Mouse (Mus musculus) ovary, postnatal 14 days (tissue): ENCODE results near the gene Kcnk3.

Experiments
- DNase-seq: peaks from one replicate; pipeline ENCODE4 v3.0.0; 2022; ENCODE audit warnings: low spot score

Kcnk3 gene

DNA sequence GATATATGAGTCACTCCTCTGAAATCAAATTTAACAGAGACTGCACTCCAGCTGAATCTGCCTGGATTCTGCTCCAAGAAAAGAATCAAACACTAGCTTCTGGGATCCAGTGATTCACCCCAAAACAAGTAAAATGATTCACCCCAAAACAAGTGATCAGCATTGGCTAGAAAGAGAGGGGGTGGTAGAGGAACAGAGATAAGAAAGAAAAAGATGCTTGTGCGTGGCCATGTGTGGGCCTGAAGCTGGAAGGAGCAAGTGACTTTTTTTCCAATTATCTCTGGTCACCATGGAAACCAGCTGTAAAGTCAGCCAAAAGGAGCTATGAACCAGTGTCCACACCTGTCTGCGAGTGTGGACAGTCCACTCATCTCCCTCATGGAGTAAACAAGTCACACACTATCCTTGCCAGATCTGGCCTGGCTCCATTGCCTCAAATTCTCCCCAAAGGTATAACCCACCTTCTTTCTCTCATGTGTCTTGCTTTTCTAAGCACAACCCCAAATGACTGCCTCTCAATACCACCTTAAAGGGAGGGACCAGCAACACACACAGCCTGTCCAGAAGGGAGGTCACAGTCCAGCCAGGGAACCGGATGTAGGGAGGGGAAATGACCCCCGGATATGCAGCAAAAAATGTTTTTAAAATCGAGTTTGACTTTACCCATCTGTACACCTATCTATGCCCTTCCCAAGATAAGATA is 55.7 kb downstream of the Kcnk3 start:
- DNase-seq: no peak

DNA sequence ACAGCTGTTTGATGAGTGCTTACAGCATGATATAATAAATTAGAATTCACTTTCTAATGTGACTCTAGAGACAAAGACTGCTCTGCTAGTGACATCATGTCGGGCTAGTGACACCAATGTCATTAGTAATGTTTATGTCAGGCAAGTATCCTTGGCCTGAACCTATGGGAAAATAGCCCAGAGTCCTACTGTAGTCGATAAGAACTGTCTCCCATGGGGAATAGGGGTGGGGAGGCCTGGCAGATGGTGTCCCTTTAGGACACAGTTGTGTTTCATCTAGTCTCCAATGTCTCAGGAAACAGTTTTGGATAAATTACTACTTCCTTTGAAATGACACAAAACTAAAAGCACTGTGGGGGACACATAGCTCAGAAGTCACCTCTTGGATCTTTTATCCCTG is 58.1 kb downstream of the Kcnk3 start:
- no peak for DNase-seq

DNA sequence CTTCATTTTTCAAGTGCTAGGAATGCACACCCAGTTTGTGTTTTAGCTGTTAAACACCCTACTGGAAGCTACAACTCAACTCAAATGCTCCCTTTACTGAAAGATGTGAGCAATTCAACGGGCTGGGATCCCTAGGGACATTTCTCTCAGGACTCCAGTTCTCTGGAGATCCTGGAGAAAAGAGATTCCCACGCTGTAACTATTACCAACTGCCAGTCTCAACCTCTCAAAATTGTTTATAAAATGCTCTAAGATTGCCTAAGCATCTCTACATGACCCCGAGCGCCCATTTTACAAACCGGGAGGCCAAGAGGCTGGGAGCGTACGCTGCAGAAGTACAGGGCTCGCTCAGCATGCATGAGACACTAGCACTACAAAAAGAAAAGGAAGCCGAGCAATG is 59.4 kb downstream of the Kcnk3 start:
- DNase-seq: no peak

DNA sequence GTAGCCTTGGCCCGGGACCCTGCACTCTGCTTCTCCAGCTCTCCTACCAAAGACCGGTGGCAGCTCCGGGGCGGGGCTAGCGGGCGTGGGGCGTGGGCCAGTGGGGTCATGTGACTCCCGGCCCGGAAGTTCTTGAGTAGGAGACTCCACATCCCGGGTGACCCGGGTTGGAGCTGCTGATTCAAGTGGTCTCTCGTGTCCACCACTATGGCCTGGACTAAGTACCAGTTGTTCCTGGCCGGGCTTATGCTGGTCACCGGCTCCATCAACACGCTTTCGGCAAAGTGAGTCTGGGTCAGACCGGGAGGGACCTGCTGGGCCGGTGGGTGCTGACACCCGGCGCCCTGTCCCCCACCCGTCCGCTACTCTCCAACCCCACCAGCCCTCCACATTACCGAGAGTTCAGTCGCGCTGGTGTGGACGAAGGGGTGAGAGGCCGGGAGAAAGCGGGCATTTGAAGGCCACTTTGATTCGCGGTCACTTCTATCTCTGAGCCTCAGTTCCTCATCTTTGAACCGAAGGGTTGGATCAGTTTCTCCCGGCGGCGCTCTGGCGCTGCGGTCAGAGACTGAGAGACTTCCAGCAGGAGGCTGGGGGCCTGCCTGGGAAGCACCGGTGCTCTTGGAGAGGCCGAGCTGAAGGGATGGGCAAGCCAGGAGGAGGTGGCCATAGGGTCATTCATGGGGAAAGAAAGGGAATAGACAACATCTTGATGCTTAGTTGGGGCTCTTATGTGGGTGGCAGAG is 60.0 kb downstream of the Kcnk3 start, which contains the start of gene Slc35f6:
Gene Slc35f6, plus strand, starts transcription at position 119 of the 746 bp plus-strand sequence.
- DNase-seq: peak; percentile 89

DNA sequence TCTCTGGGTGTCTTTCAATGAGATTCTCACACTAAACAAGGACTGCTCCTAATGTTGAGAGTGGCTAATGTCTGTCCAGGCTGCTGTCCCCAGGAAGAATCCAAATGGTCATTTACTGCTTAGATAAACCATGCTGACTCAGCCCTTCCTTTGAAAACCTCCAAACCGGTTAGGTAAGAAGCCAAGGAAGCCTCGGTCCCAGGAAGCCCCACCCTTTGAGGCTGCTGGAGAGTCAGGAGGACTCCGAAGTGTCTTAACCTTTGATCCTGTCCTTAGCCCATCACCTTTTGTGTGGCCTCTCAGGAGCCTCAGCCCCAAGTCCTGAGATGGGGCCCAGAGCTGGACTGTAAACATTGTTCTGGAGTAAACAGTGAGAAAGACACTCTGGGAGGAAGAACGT is 61.6 kb downstream of the Kcnk3 start:
- DNase-seq: no peak

DNA sequence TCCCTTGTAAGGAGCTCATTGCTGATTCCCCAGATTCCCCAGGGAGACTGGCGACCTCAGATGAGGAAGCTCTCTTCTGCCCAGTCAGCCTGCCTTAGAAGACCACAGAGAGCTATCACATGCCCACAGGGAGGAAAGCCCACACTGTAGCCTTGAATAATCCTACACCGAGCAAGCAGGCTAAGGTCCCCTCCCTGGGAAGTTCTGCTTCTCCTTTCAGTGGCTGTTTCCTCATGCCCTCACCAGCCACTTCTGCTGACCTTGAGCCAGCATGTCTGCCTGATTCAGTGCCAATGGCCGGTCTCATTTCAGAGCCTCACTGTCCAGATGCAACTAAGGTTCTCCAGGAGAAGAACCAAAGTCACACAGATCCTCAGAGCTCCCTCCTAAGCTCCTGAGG is 62.8 kb downstream of the Kcnk3 start:
- DNase-seq: no peak

DNA sequence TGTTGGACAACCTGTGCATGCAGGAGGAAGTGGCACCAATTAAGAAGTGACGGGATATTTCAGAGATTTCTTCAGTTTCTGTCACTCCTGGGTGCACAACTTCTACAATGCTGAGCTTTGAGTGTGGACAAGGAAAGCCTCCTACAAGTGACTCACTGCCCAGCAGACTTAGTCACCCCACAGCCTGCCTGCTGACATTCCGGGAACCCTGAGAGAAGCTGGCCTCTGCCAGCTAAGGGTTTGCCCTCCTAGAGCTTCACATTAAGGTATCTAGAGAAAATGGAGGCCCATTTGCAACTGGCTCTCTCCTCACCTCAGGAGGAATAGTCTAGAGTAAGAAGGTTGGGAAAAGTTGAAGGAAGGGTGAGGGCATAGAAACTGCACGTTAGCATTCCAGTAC is 63.6 kb downstream of the Kcnk3 start:
- DNase-seq: no peak

DNA sequence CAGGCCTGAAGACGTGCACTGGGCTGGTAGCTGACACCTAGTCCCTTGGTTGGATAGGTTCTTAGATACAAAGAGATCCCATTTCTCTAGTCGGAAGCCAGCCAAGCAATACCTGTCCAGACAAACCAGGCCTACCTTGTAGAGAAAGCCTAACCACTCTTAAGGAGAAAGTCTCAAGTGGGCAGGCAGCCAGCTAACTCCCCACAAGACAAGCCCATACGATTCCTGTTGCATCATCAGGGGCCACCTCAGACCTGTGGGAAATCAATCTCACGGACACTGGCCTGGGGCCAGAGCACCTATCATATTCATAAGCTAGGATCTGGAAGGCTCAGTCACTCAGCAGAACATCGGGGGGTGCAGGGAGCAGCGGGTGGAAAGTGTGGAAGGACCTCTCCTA is 65.3 kb downstream of the Kcnk3 start:
- DNase-seq: no peak

DNA sequence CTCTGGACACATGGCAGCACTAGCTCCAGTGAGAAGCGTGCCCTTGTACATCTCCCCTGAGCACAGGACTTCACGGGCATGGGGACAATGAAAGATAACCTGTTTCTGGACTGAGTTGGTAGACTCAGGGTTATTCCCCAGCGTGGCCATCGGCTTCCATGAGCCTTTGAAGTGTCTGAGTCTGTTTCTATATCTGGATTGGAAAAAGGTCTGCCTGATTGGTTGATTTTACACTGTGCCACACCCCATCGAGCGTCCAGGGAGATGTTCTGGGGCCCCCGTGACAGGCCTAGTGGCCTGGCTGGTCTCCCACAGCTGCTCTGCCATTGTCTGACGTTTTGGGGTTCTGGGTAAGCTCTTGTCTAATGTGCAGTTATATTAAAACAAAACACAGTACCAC is 67.1 kb downstream of the Kcnk3 start:
- DNase-seq: no peak

DNA sequence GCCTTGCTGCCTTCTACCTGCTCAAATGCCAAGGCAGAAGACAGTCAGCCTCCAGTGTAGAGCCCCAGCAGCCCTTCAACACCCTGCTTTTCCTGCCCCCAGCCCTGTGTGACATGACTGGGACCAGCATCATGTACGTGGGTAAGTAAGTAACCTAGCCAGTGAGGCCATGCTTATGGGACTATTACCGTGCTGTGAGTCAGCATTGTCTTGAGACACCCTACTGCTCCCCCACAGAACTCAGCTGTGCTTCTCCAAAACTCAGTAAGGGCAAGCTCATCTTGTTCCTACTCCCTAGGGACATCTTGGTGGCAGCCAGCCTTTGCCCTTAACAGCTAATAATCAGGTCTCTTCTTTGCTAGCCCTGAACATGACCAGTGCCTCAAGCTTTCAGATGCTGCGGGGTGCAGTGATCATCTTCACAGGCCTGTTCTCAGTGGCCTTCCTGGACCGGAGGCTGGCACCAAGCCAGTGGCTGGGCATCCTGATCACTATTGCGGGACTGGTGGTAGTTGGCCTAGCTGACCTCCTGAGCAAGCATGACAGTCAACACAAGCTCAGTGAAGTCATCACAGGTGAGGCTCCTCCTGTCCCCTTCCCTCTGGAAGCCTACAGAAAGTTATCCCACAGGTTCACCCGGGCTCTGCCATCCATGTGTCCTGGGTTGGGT is 67.7 kb downstream of the Kcnk3 start:
- DNase-seq: no peak

DNA sequence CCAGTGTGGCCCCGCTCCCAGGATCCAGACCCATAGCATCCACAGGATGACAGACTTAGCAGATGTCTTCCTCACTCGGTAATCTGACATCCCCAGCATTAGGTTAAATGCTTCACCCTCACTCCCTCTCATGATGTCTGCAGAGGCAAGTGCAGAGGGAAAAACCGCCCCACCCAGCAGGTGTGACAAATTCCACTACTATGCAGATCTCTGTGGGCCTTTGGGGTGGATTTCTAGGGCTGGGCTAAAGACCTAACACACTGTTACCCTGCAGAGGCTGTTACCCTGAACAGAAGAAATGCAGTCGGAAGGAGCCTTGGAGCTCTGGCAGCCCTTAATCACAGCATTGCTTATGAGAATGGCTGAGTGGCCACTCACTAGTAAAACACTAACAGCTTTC is 71.1 kb downstream of the Kcnk3 start:
- DNase-seq: no peak

DNA sequence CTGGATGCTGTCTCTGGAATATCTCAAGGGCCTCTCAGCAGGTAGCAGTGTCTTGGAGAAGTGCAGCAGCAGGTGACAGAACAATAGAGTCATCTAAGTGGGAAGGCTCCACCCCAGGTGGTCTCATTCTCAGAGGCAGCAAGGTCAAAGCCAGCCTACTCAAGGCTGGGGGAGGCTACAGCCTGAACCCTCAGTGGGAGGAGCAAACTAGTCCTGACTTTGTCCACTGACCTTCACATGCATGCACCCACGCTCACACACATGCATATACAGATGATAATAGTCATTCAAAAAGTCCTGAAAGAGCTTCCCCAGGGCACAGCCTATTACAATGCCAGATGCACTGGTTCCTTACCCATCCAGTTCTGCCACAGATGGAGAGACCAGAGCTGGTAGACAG is 72.3 kb downstream of the Kcnk3 start:
- no peak for DNase-seq

DNA sequence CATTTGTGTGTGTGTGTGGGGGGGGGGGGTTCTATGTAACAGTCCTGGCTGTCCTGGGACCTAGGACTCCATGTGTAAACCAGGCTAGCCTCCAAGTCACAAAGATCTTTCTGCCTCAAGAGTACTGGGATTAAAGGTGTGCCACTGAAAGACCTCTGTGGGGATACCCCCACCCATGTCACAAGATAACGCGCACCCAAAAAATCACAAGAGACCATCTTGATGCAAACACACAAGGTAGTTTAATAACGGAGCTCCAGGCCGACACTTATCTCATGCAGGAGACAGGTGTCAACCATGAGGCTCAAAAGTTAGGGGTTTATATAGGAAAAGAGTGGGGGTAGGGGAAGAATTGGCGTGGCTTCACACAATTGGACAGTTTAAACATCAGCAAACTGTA is 72.8 kb downstream of the Kcnk3 start:
- no peak for DNase-seq

DNA sequence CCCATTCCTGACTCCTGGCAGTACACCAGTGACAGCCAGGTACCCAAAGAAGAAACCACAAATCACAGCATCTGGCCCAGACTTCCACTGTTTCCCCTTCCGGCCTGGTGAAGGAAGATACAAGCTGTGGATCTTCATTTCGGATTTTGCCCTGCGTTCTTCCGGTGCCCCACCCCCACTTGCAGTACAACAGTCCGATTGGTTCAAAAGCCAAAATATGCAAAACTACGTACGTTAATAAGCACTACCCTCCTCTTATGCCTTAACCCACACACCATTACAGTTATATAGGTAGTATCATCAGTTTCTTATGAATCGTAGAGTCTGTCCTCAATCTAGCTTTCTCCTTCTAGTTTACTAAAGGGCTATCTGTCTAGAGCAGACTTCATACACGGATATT is 77.4 kb downstream of the Kcnk3 start:
- no peak for DNase-seq

DNA sequence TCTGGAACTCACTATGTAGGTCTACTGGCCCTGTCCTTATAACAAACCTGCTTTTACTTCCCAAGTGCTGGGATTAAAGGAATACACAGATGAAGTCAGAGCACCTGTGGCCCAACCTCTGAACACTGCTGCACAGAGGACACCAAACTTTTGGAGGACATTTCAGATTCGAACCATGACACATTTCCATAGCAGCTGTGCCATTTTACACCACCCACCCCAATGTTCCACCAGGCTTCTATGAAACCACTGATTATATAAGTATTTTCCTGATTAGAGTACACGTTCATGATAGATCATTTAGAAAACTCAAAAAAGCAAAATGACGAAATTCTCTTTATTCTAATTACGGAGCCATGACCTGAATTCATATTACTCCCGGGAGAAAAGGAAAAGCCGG is 78.0 kb downstream of the Kcnk3 start:
- DNase-seq: no peak

DNA sequence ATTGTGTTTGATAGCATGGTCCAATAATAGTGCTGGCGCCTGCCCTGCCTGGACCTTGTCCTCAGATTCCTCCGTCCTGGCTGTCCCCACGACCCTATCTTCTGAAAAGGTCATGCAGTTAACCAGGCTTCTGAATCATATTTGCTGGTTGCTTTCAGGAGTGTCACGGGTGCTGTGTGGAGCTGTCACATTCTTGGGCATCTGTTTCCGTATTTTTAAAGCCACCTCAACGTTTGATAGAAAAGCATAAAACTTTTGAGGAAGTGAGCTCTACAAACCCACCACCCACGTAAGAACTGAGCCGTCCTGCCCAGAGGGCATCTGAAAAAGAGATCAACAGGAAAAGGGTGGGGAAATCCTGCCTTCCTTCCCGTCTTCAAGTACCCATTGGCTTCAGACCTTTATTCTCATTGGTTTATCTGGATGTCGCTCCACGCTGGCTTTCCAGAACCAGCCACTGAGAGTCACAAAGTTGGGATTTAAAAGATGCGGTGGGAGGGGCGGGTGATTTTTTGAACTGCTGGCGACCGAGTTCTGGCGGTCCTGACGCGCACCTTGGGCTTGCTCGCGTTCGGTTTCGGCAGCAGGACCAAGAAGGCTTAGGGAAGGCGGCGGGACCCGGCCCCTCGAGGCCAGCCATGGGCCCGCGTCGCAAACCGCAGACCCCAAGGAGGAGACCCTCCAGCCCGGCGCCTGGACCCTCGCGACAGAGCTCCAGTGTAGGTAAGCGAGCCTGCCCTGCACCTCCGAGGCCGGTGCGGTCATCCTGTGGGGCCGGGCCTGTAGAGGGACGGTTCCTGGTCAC is 78.6 kb downstream of the Kcnk3 start, which contains the start of gene Cenpa:
Gene Cenpa, plus strand, starts transcription at position 387 of the 805 bp plus-strand sequence.
- DNase-seq: peak; percentile 77

DNA sequence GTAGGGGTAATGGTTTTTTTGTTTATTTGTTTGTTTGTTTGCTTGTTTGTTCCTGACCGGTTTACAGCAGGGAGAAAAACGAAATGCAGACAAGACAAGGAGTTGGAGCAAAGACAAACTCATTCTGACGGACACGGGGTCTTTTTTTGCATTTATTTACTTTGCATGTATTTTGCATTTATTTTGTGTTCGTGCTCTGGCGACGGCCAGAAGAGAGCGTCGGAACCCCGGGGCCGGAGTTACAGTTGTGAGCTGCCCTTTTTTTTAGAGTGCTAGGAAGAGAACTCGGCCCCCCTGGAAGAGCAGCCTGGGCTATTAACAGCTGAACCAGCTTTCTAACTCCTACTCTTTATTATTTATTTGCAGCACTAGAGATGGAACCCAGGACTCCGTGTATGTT is 79.2 kb downstream of the Kcnk3 start:
- DNase-seq: no peak

DNA sequence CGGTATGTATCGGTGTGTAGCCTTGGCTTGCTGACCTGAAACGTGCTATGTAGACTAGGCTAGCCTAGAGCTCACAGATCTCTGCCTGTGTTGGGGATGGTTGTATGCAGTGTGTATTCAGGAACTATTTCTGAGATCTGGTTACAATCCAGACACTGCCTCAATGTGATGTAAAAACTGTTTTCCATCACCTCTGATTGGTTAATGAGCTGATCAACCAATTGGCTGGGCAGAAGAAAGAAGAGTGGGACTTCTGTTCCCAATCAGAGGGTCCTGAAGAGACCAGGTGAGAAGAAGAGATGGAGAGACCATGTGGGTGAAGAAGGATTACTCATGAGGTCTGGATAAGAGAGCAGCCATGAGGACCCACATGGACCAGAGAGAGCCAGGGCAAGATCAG is 79.7 kb downstream of the Kcnk3 start:
- DNase-seq: no peak

DNA sequence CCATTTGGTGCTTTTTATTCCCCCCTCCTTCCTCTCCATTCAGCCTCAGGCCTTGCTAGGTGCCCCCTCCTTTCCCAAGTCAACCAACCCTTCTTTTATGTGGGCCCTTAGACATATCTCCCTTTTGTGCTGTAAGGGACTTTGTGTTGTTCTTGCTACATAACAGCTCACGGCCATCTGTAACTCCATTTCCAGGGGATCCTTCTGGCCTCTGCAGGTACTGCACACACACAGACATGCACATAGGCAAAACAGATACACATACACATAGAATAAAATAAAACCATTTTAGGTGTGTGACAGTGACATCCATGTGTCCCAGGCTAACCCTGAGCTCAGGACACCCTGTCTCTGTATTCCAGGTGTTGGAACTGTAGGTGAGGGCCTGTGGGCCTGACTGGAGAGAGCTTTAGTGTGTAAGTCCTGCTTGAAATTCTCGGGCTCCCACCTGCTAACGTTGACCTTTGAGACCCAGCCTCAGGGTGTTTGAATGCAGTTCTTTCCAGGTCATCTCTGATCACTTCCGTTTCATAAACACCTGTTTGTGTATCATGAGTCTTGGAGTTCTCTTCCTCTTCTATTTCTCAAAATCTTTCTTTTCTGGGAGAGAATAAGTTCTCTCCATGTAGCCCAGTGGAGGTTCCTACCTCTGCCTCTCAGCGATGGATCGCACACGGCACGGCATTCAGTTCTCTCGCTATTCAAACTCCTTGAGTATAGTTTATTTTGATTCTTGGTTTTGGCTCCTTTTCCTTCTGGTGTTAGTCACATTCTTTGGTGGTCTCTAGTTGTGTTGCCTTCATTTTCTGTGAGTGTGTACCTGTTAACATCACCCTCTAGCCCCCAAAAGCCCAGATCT is 80.9 kb downstream of the Kcnk3 start:
- DNase-seq: no peak

DNA sequence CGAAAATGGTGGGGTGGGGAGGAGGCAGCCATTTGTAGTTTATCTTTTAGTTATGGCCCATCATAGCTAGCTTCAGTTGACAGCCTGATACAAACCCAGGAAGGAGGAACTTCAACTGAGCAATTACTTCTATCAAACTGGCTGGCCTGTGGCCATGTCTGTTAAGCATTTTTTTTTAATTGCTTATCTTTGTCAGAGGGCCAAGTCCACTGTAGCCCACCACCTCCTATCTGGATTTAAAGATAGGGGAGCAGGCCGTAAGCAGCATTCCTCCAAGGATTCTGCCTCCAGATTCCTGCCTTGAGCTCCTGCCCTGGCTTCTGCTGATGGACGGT is 81.5 kb downstream of the Kcnk3 start:
- DNase-seq: no peak

DNA sequence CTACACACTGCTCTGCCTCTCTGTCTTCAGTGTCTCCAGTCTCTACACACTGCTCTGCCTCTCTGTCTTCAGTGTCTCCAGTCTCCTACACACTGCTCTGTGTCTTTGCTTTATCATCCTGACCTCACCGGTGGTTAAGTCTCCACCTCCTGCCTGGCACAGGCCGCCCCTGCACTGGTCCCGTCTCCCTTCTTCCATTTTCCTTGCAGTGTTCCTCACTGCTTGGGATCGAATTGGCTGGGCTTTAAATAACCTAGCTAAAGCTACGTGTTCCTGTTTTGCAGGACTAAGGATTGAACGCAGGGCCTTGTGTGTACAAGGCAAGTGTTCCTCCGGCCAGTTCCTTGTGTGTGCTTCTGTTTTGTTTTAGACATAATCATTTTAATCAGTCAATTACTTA is 82.1 kb downstream of the Kcnk3 start:
- no peak for DNase-seq

DNA sequence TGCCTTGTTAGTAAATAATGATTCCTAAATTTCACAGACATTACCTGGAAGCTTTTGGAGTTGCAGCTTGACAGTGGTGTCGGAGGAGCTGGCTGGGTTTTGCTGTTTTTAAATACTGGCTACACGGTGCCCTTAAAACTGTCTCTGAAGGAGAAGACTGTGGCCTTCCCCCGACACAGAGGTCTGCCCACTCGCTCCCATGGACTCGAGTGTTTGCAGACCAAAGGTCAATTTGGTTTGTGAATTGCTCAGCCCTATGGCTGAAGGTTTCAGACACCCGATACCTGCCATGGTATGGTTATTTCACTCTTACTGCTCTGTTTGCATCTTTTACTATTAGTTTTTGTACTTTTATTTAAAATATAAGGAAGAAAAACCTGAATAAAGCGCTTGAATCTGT is 86.0 kb downstream of the Kcnk3 start:
- DNase-seq: no peak
